Mouse (Mus musculus) common myeloid progenitor, adult 5-6 weeks (primary cell): Measurements from ENCODE around the gene Ehd2. TPM values are rescaled to one million over a fixed set of nuclear protein-coding genes. Genes with fewer than 3 reads are reported as not detected.

Source experiments
- ATAC-seq: replicated peaks from 2 replicates; pipeline ENCODE4 v1.8.0; 2016; ENCODE audit warnings: low read depth, mild to moderate bottlenecking, moderate TSS enrichment, inconsistent platforms; ENCODE audit not compliant: poor library complexity, severe bottlenecking
- total RNA-seq: library from RNA; stranded (forward); fragments of 200-1000, 187-1606 nt; gene quantifications from 2 replicates; pipeline ENCODE4 v1.2.3, GENCODE M21; 2017

Gene Ehd2
- total RNA-seq, 1 experiment from 2014 or later = 1.0 TPM

GRCm38 (mm10) chr7:15949216-15949790, 18.1 kb downstream of the Ehd2 start:
- peak; percentile 16 for ATAC-seq

- peak; percentile 59 for ATAC-seq
These were observed 18.9 kb downstream of the Ehd2 start for GRCm38 (mm10) chr7:15948381-15948941.

GRCm38 (mm10) chr7:15947653-15948260, 19.6 kb downstream of the Ehd2 start:
- ATAC-seq = no peak

GRCm38 (mm10) chr7:15945721-15946536, 21.4 kb downstream of the Ehd2 start, which contains the start of gene Nop53:
TSS of gene Nop53 (minus strand) at chr7:15946074.
- peak; percentile 71 for ATAC-seq

- no peak for ATAC-seq
These were observed 22.2 kb downstream of the Ehd2 start for GRCm38 (mm10) chr7:15945211-15945610.

GRCm38 (mm10) chr7:15944311-15944710, 23.1 kb downstream of the Ehd2 start:
- no peak for ATAC-seq

- ATAC-seq = no peak
These were observed 28.7 kb downstream of the Ehd2 start for GRCm38 (mm10) chr7:15938621-15939020.

GRCm38 (mm10) chr7:15937491-15937890, 29.9 kb downstream of the Ehd2 start:
- ATAC-seq = no peak

- ATAC-seq = 0 out of 2 replicates have a peak, but pooled peaks have one; percentile 10
These were observed 33.7 kb downstream of the Ehd2 start for GRCm38 (mm10) chr7:15933437-15934359.

GRCm38 (mm10) chr7:15931635-15932034, 35.7 kb downstream of the Ehd2 start:
- no peak for ATAC-seq

GRCm38 (mm10) chr7:15930543-15930942, 36.8 kb downstream of the Ehd2 start:
- no peak for ATAC-seq

GRCm38 (mm10) chr7:15929910-15930309, 37.5 kb downstream of the Ehd2 start:
- peak; percentile 95 for ATAC-seq

GRCm38 (mm10) chr7:15922220-15922773, 45.1 kb downstream of the Ehd2 start, which contains the start of gene Selenow:
TSS of gene Selenow (minus strand) at chr7:15922402.
- peak; percentile 95 for ATAC-seq

- ATAC-seq = peak; percentile 31
These were observed 45.6 kb downstream of the Ehd2 start for GRCm38 (mm10) chr7:15921796-15922195.

GRCm38 (mm10) chr7:15920645-15921190, 46.6 kb downstream of the Ehd2 start:
- ATAC-seq = no peak

- no peak for ATAC-seq
These were observed 47.4 kb downstream of the Ehd2 start for GRCm38 (mm10) chr7:15919947-15920346.

- no peak for ATAC-seq
These were observed 49.0 kb downstream of the Ehd2 start for GRCm38 (mm10) chr7:15918371-15918770.

- no peak for ATAC-seq
These were observed 50.4 kb downstream of the Ehd2 start for GRCm38 (mm10) chr7:15916996-15917395.

- no peak for ATAC-seq
These were observed 51.1 kb downstream of the Ehd2 start for GRCm38 (mm10) chr7:15916134-15916723.
